Mouse (Mus musculus) brain, embryonic 14.5 days (tissue): ENCODE data around the gene Arhgap44.

ENCODE experiments used
- CTCF ChIP-seq: fragments of 200-500 bp; IDR thresholded peaks from 2 replicates; pipeline ENCODE4 v1.5.1; 2012; ENCODE audit warnings: inconsistent platforms, mild to moderate bottlenecking, moderate library complexity, borderline replicate concordance; ENCODE audit not compliant: insufficient read depth, insufficient read length; ENCODE audit errors: extremely low read depth
- POLR2A ChIP-seq: fragments of 200-500 bp; IDR thresholded peaks from 2 replicates; pipeline ENCODE4 v1.6.1; 2012; ENCODE audit warnings: mild to moderate bottlenecking, inconsistent platforms, borderline replicate concordance; ENCODE audit not compliant: poor library complexity, insufficient read depth, insufficient read length, severe bottlenecking; ENCODE audit errors: extremely low read depth

GRCm38 (mm10) chr11:64971471-64971988 lies 191.2 kb downstream of the Arhgap44 start:
- TF ChIP-seq POLR2A, result no peak
- TF ChIP-seq CTCF, result no peak
